ENCODE assay signal across 6 mouse cellular contexts in the genomic region with DNA sequence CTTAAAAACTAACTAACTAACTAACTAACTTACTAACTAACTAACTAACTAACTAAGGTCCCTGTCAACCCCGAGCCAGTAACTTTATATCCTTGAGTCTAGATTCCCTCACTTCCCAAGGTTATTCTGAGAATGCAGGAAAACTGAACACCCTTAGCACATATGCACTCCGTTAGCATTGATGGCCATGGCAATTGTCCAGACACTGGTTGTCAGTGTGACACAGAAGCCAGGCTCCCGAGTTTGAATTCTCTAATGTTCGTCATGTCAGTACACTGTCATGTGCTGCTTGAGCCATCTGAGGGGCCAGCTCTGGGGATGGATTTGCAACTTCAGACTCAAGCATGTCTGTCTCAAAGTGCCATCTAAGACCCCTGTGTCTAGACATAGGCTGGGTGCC.
"Had no signal": no experiment of that assay in that cellular context is flagged by ENCODE, and none has a peak within 500 bp of the region (broad histone marks: within the 10 kb centered on the region; RNA-seq: fewer than 3 reads in every experiment).

No protein-coding gene starts in this region.

- DNase-seq: kidney, adult 8-10 months; lung, adult 2 months; lung, postnatal 14 days; retina, postnatal 1 day; right cerebral cortex, postnatal 4 days; thymus, postnatal 36 days had no signal
